Mouse (Mus musculus) erythroblast, embryonic 14.5 days (primary cell): ENCODE measurements around the gene Gnb5.

Source experiments
- GATA1 ChIP-seq: IDR thresholded peaks from 2 replicates; pipeline ENCODE4 v1.6.1; 2012; ENCODE audit warnings: low read length, inconsistent platforms, mixed read lengths
- TAL1 ChIP-seq: IDR thresholded peaks from 3 replicates; pipeline ENCODE4 v1.6.1; 2012; ENCODE audit warnings: low read length, inconsistent platforms, mixed read lengths

GRCm38 (mm10) chr9:75383785-75384184 is 77.7 kb downstream of the Gnb5 start:
- TF ChIP-seq GATA1 (no peak), TAL1 (no peak)
